Mouse (Mus musculus) embryonic facial prominence, embryonic 10.5 days (tissue): Measurements from ENCODE around the gene Tmco3. TPM values are rescaled to one million over a fixed set of nuclear protein-coding genes. Genes with fewer than 3 reads are reported as not detected.
"Not testable (repeated sequence)": the region's sequence is repeated elsewhere in the genome, so short reads cannot be mapped to it uniquely, and the experiment has no call there.

Source experiments
- DNase-seq: peaks from one replicate; pipeline ENCODE4 v3.0.0-alpha.2; 2017; ENCODE audit warnings: low spot score
- H3K27ac ChIP-seq: fragments of 300-500 bp; sonication (generic); replicated peaks from 2 replicates; pipeline ENCODE4 v1.5.1; 2016; ENCODE audit warnings: mild to moderate bottlenecking
- H3K27me3 ChIP-seq: fragments of 300-500 bp; sonication (generic); replicated peaks from 2 replicates; pipeline ENCODE4 v1.6.1; 2016; ENCODE audit warnings: low read depth, mild to moderate bottlenecking; ENCODE audit not compliant: poor library complexity, severe bottlenecking
- H3K36me3 ChIP-seq: fragments of 300-500 bp; sonication (generic); replicated peaks from 2 replicates; pipeline ENCODE4 v1.6.1; 2016; ENCODE audit warnings: mild to moderate bottlenecking, moderate library complexity
- H3K4me1 ChIP-seq: fragments of 300-500 bp; sonication (generic); 2 replicates; pipeline ENCODE4 v1.6.1; 2016
- H3K4me3 ChIP-seq: fragments of 300-500 bp; sonication (generic); 2 replicates; pipeline ENCODE4 v1.5.1; 2016; ENCODE audit warnings: mild to moderate bottlenecking, moderate library complexity
- H3K9me3 ChIP-seq: fragments of 300-500 bp; sonication (generic); 2 replicates; pipeline ENCODE4 v1.6.1; 2016; ENCODE audit warnings: mild to moderate bottlenecking
- WGBS: fragments of 180-500 bp; shearing (Covaris S2); methylation state at CpG from one replicate; pipeline ENCODE4 v1.1.7; 2016; 5-methylcytosine and 5-hydroxymethylcytosine counted together
- polyA plus RNA-seq: library from polyadenylated mRNA; unstranded; fragments of >200 nt; fragmentation: Nextera tagmentation; extraction: Ambion mirVana; gene quantifications from 2 replicates; pipeline ENCODE4 v1.2.1, GENCODE M21; 2016

Gene Tmco3
- polyA plus RNA-seq, 1 experiment from 2014 or later = 37.8 TPM

DNA sequence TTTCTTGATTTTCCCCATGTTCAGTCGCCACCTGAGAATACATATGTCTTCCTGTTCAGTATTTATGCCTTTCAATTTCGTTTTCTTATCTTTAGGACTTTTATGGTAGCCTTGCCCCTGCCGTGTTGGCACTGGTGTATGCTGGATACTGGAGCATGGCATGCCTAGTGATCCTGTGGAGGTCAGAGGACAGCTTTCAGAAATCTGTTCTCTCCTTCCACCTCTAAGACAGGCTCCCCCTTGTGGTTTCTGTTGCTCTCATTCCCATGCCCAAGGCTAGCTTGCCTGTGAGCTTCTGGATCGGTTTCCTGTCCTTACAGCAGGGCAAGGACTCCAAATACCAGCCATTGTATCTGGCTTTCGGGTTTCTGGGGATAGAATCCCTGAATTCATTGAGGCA lies 38.6 kb downstream of the Tmco3 start:
- Histone ChIP-seq H3K27me3 (no peaks in the 10 kb centered on the region), H3K4me1 (peaks cover 3% of the 10 kb centered on the region; the same call in 1 of the 2 replicates), H3K27ac (no peak overlapping the region), H3K9me3 (no peaks in the 10 kb centered on the region), H3K36me3 (peaks cover 8% of the 10 kb centered on the region), H3K4me3 (no peak overlapping the region)
- peak; percentile 49 for DNase-seq
- 35% methylated on average over 5 of the region's 5 CpGs for WGBS

- H3K9me3 ChIP-seq = no peaks in the 10 kb centered on the region
- no peaks in the 10 kb centered on the region for H3K36me3 ChIP-seq
- no peak overlapping the region for H3K27ac ChIP-seq
- DNase-seq = no peak
- peaks cover 13% of the 10 kb centered on the region for H3K4me1 ChIP-seq
- 42% methylated on average over 1 of the region's 1 CpGs for WGBS
- no peaks in the 10 kb centered on the region for H3K27me3 ChIP-seq
- no peak overlapping the region for H3K4me3 ChIP-seq
Measured at GRCm38 (mm10) chr8:13334671-13335070, 46.7 kb downstream of the Tmco3 start.

DNA sequence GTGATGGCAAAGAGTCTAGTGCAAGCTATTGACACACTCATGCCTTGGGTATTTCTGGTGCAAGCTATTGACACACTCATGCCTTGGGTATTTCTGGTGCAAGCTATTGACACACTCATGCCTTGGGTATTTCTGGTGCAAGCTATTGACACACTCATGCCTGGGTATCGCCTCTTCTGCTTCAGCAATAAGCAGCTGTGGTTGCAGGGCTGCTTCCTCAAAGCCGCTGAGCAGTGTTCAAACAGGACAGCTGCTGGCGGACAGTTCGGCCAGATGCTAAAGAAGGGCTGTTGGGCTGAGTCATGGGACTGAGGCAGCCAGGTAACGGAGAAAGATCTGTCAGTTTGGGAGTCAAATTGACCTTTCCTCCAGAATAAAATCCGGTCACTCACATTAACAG lies 49.3 kb downstream of the Tmco3 start:
- H3K27ac ChIP-seq, H3K27me3 ChIP-seq, DNase-seq, H3K4me3 ChIP-seq, H3K9me3 ChIP-seq: not testable (repeated sequence)
- H3K4me1 ChIP-seq = peaks cover 26% of the 10 kb centered on the region
- peaks cover 22% of the 10 kb centered on the region for H3K36me3 ChIP-seq
- WGBS = 90% methylated on average over 6 of the region's 6 CpGs

DNA sequence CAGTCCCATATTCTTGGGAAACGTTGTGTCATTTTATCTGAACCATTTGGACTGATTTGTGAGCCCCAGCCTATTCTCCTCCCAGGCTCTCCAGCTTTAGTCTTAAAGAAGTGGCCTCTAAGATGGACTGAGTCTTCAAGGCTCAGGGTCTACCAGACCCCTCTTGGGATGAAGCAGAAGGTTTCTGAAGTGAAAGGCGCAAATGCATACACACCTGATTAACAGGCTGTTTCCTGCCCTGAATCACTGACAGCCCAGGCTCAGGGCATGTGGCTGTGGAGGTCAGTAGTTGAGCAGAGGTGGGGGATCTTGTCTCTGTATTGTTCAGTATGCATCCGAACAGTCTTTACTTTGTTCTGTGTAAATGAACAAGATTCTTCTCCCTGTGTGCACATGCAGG lies 49.7 kb downstream of the Tmco3 start:
- no peak for DNase-seq
- WGBS = 82% methylated on average over 3 of the region's 3 CpGs
- H3K27me3 ChIP-seq = no peaks in the 10 kb centered on the region
- no peaks in the 10 kb centered on the region for H3K9me3 ChIP-seq
- peak overlapping the region; percentile 97 for H3K27ac ChIP-seq
- H3K4me3 ChIP-seq = peak overlapping the region; percentile 97
- H3K4me1 ChIP-seq = peaks cover 26% of the 10 kb centered on the region
- peaks cover 26% of the 10 kb centered on the region for H3K36me3 ChIP-seq

- DNase-seq = peak; percentile 94
Measured at GRCm38 (mm10) chr8:13338255-13338860, 50.4 kb downstream of the Tmco3 start, which contains the start of gene Tfdp1. Gene Tfdp1, plus strand, starts transcription at chr8:13338751.

GRCm38 (mm10) chr8:13338901-13339645 lies 51.1 kb downstream of the Tmco3 start:
- peaks cover 26% of the 10 kb centered on the region for H3K4me1 ChIP-seq
- DNase-seq = peak; percentile 64
- under 1% methylated on average over 70 of the region's 70 CpGs for WGBS
- peaks cover 40% of the 10 kb centered on the region for H3K36me3 ChIP-seq
- H3K27ac ChIP-seq = peak overlapping the region; percentile 97
- no peaks in the 10 kb centered on the region for H3K27me3 ChIP-seq
- H3K4me3 ChIP-seq = peak overlapping the region; percentile 97
- no peaks in the 10 kb centered on the region for H3K9me3 ChIP-seq

More at GRCm38 (mm10) chr8:13338255-13338860, 50.4 kb downstream of the Tmco3 start, which contains the start of gene Tfdp1:
- H3K27ac ChIP-seq = peak within 1 kb of the TSS; percentile 97
- no peaks in the 10 kb centered on the region for H3K27me3 ChIP-seq
- peak within 1 kb of the TSS; percentile 97 for H3K4me3 ChIP-seq
- 6% methylated on average over 71 of the region's 72 CpGs for WGBS
- peaks cover 26% of the 10 kb centered on the region for H3K4me1 ChIP-seq
- H3K9me3 ChIP-seq = no peaks in the 10 kb centered on the region
- H3K36me3 ChIP-seq = peaks cover 33% of the 10 kb centered on the region

DNA sequence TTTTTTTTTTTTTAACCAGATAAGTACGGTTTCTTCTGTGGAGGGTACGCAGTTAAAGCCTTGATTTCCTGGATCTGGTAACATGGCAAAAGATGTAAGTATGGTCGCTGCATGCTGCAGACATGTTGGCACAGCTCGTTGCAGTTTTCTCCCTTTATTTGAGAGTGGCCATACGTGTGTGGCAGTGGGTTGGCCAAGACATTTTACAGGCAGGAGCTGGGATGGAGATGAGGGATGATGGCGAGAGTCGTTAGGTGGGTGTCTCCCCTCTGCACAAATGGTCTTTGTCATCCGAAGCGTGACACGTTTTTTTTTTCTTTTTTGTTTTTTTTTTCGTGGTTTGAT lies 51.6 kb downstream of the Tmco3 start:
- peak; percentile 38 for DNase-seq
- Histone ChIP-seq H3K4me1 (peaks cover 26% of the 10 kb centered on the region), H3K27me3 (no peaks in the 10 kb centered on the region), H3K36me3 (peaks cover 45% of the 10 kb centered on the region), H3K27ac (peak overlapping the region; percentile 97), H3K4me3 (peak overlapping the region; percentile 97), H3K9me3 (no peaks in the 10 kb centered on the region)
- 7% methylated on average over 11 of the region's 11 CpGs for WGBS

DNA sequence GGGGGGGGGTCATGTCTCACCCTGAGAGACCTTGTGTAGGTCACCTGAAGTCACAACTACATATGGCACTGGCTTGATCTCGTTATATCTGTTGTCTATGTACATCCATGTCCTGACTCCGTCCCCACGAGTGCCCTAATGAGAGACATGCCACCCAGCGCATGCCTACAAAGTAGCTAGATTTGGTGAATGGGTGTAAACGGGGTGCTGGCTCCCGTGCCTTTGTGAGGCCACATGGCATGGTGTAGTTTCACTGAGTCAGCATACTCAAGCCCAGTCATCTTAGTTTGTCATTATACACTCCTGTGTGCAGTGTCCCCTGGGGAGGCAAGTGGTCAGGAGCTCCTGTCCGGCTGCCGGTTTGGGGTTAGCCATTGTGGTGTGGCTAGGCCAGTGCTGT lies 52.7 kb downstream of the Tmco3 start:
- DNase-seq = no peak
- peak overlapping the region; percentile 97 for H3K4me3 ChIP-seq
- H3K27ac ChIP-seq = no peak overlapping the region
- H3K27me3 ChIP-seq = no peaks in the 10 kb centered on the region
- 84% methylated on average over 8 of the region's 8 CpGs for WGBS
- H3K9me3 ChIP-seq = no peaks in the 10 kb centered on the region
- H3K4me1 ChIP-seq = peaks cover 26% of the 10 kb centered on the region
- peaks cover 56% of the 10 kb centered on the region for H3K36me3 ChIP-seq

- DNase-seq = no peak
Measured at GRCm38 (mm10) chr8:13342340-13342739, 54.4 kb downstream of the Tmco3 start.

DNA sequence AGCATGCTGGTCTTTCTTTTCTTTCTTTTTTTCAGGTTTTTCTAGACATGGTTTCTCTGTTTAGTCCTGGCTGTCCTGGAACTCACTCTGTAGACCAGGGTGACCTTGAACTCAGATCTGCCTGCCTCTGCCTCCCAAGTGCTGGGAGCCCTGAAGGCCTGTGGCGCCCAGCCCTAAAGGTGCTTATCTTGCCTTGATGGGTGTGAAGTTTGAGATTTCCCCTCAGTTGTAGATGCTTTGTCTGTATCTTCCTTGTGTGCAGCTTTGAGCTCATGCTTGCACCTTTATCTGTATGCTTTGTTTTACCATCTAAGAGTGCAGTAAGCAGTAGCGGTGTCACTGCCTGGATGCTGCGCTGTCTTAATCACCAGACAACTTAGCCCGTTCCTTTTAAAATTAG lies 55.1 kb downstream of the Tmco3 start:
- Histone ChIP-seq H3K27me3 (no peaks in the 10 kb centered on the region), H3K27ac (no peak overlapping the region), H3K9me3 (no peaks in the 10 kb centered on the region), H3K4me1 (peaks cover 19% of the 10 kb centered on the region), H3K36me3 (peaks cover 81% of the 10 kb centered on the region), H3K4me3 (no peak overlapping the region)
- no peak for DNase-seq
- WGBS = 94% methylated on average over 4 of the region's 4 CpGs

More at GRCm38 (mm10) chr8:13342340-13342739, 54.4 kb downstream of the Tmco3 start:
- H3K27ac ChIP-seq = no peak overlapping the region
- 89% methylated on average over 2 of the region's 2 CpGs for WGBS
- H3K9me3 ChIP-seq = no peaks in the 10 kb centered on the region
- H3K36me3 ChIP-seq = peaks cover 73% of the 10 kb centered on the region
- no peaks in the 10 kb centered on the region for H3K27me3 ChIP-seq
- H3K4me3 ChIP-seq = no peak overlapping the region
- H3K4me1 ChIP-seq = peaks cover 26% of the 10 kb centered on the region

GRCm38 (mm10) chr8:13350052-13350451 lies 62.1 kb downstream of the Tmco3 start:
- H3K36me3 ChIP-seq = peaks cover 100% of the 10 kb centered on the region

DNA sequence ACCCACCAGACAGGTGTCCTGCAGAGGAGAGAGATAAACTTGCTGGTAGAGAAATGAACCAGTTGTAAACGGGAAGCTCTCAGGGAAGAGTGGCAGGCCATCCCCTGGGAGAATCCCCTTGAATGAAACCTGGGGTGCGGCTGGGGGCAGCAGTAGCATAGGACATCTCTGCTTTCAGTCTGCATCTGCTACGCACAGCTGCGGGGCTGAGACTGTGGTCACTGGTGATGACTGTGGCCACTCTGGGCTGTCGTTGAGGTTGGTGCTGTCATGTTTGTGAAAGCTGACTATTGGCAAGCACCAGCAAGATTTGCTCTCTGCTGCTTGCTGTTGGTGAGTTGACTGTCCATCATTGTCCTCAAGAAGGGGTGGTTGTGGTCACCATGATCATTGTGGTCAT lies 63.6 kb downstream of the Tmco3 start:
- no peak for DNase-seq
- H3K27ac ChIP-seq = no peak overlapping the region
- H3K9me3 ChIP-seq = no peaks in the 10 kb centered on the region
- no peaks in the 10 kb centered on the region for H3K4me1 ChIP-seq
- H3K4me3 ChIP-seq = no peak overlapping the region
- H3K36me3 ChIP-seq = peaks cover 100% of the 10 kb centered on the region
- WGBS = 90% methylated on average over 5 of the region's 5 CpGs
- no peaks in the 10 kb centered on the region for H3K27me3 ChIP-seq

More at GRCm38 (mm10) chr8:13350052-13350451, 62.1 kb downstream of the Tmco3 start:
- H3K4me1 ChIP-seq = no peaks in the 10 kb centered on the region
- H3K27ac ChIP-seq = no peak overlapping the region
- H3K9me3 ChIP-seq = no peaks in the 10 kb centered on the region
- DNase-seq = no peak
- H3K4me3 ChIP-seq = no peak overlapping the region
- no peaks in the 10 kb centered on the region for H3K27me3 ChIP-seq
- WGBS = 94% methylated on average over 7 of the region's 7 CpGs

GRCm38 (mm10) chr8:13352601-13353000 lies 64.6 kb downstream of the Tmco3 start:
- Histone ChIP-seq H3K4me1 (no peaks in the 10 kb centered on the region), H3K9me3 (no peaks in the 10 kb centered on the region), H3K27me3 (no peaks in the 10 kb centered on the region), H3K27ac (no peak overlapping the region), H3K4me3 (no peak overlapping the region), H3K36me3 (peaks cover 100% of the 10 kb centered on the region)
- WGBS = 91% methylated on average over 8 of the region's 8 CpGs
- DNase-seq = no peak
